In the genomic region with DNA sequence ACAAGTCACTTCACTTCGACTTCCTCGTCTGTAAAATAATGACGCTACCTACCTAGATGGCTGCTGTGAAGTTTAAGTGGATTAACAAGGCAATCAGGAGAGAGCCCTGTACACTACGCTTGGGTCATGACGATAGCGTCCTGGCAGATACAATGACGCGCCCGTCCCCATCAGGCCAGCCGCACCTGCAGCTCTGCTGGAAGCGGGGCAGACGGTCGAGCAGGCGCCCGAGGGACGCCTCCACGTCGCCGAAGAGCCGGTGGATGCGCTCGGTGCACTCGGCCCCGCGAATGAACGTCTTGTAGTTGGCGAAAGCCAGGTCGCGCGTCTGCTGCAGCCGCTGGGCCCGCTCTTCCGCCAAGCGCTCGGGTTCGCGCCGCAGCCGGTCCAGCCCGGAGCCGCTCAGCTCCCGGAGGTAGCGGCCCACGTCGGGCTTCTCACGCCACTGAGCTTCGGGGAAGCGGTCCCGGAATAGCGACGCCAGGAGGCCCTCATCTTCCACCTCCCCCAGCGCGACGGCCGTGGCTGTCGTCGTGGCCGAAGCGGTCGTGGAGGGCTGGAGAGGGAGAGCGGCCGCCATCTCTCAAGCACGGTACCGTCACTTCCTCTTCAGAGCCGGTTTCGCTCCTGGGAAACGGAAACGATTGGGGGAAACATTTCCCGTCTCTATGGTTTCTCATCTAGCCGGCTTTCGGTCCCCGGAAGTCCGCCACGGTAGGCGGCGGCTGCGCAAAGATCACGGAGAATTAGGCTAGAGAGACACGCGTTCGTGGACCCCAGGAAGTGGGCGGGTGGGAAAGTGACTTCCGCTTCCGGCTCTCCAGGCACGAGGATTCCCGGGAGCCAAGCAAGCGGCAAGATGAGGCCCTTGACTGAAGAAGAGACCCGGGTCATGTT, we compare ENCODE assay signal across 7 mouse cellular contexts. TPM values are rescaled to one million over a fixed set of nuclear protein-coding genes. Genes with fewer than 3 reads are reported as not detected.
DNase-seq lines count a peak whose midpoint lies in the region; ATAC-seq lines count a peak whose summit lies in the region.

A gene (minus strand): TSS at position 614 of the 897 bp plus-strand sequence.
A gene (plus strand): TSS at position 802 of the 897 bp plus-strand sequence.

- H3K9me3 ChIP-seq in intestine, embryonic 16.5 days (ENCODE audit: control insufficient read depth, low read length), result no peaks in the 10 kb centered on the region
- H3K9me3 ChIP-seq in midbrain, embryonic 11.5 days (ENCODE audit: control insufficient read depth, low read length), result no peaks in the 10 kb centered on the region

- peak within 1 kb of the TSS; percentile 100 for H3K4me3 ChIP-seq in intestine, embryonic 16.5 days (ENCODE audit: low read length)
- H3K4me3 ChIP-seq in midbrain, embryonic 11.5 days (ENCODE audit: low read depth, low read length), result peak within 1 kb of the TSS; percentile 98

- H3K4me2 ChIP-seq in intestine, embryonic 16.5 days (ENCODE audit: low read depth, low read length), result peak within 1 kb of the TSS; percentile 89
- H3K4me2 ChIP-seq in midbrain, embryonic 11.5 days, result peak within 1 kb of the TSS; percentile 96

- under 1% methylated on average over 88 of the region's 88 CpGs for WGBS in intestine, embryonic 16.5 days
- WGBS in midbrain, embryonic 11.5 days, result under 1% methylated on average over 88 of the region's 88 CpGs

- peaks cover 22% of the 10 kb centered on the region for H3K36me3 ChIP-seq in intestine, embryonic 16.5 days (ENCODE audit: control insufficient read depth, insufficient read depth, low read length)
- H3K36me3 ChIP-seq in midbrain, embryonic 11.5 days (ENCODE audit: control insufficient read depth, insufficient read depth, low read length), result peaks cover 22% of the 10 kb centered on the region

- no peaks in the 10 kb centered on the region for H3K27me3 ChIP-seq in intestine, embryonic 16.5 days (replicated peaks; ENCODE audit: control insufficient read depth, insufficient read depth, low read length)
- no peaks in the 10 kb centered on the region for H3K27me3 ChIP-seq in midbrain, embryonic 11.5 days (ENCODE audit: control insufficient read depth, insufficient read depth, low read length)

- H3K9ac ChIP-seq in intestine, embryonic 16.5 days (ENCODE audit: low read depth, low read length), result peak within 1 kb of the TSS; percentile 92
- peak within 1 kb of the TSS; percentile 90 for H3K9ac ChIP-seq in midbrain, embryonic 11.5 days (ENCODE audit: low read length)

- ATAC-seq in intestine, embryonic 16.5 days, result peak; percentile 97
- peak; percentile 96 for ATAC-seq in midbrain, embryonic 11.5 days (ENCODE audit: low FRiP score)

- peaks cover 6% of the 10 kb centered on the region for H3K4me1 ChIP-seq in intestine, embryonic 16.5 days (ENCODE audit: control insufficient read depth, insufficient read depth, low read length)
- peaks cover 16% of the 10 kb centered on the region for H3K4me1 ChIP-seq in midbrain, embryonic 11.5 days (ENCODE audit: control insufficient read depth, insufficient read depth, low read length)

- peak; percentile 96 for DNase-seq in adrenal gland, adult 8-10 months
- DNase-seq in embryo, embryonic 9.5 days (ENCODE audit: extremely low spot score), result peak; percentile 95
- peak; percentile 89 to 94 for DNase-seq in gastrocnemius, postnatal 4 days (ENCODE audit: low spot score in 2 of 2)
- DNase-seq in left cerebral cortex, postnatal 36 days (ENCODE audit: low spot score in 2 of 2), result peak; percentile 97
- peak; percentile 99 for DNase-seq in midbrain, embryonic 11.5 days (ENCODE audit: low spot score, missing footprints)
- DNase-seq in skeletal muscle tissue, adult 2 months (ENCODE audit: low read depth, low spot score), result peak; percentile 93

- intact Hi-C loops in left cerebral cortex, postnatal 36 days (cut with DNase I), result loop anchor here (2.0 kb wide), 1 partner anchor 38 kb away; no protein-coding TSS in a partner anchor

- peak within 1 kb of the TSS; percentile 74 for H3K27ac ChIP-seq in intestine, embryonic 16.5 days (ENCODE audit: low read length)
- 0 out of 2 replicates have a peak within 1 kb of the TSS, but pooled peaks have one; percentile 14 for H3K27ac ChIP-seq in midbrain, embryonic 11.5 days (ENCODE audit: low read depth, low read length)

RNA-seq across cellular contexts. Expression of the first gene that starts in this region (rescaled TPM):
- total RNA-seq in adrenal gland, adult 8-10 months (2022), result 10 to 100 TPM; 41.1 to 46.6 (median 44.1) TPM
- total RNA-seq in gastrocnemius, postnatal 4 days (2021), result 10 to 100 TPM; 19.9 to 21.0 TPM
- polyA plus RNA-seq in intestine, embryonic 16.5 days (2015; fragmentation: Nextera tagmentation; extraction: Ambion mirVana), result 32.4 and 32.8 TPM in 2 replicates
- total RNA-seq in left cerebral cortex, postnatal 36 days (2021), result 10 to 100 TPM; 27.2 to 27.8 TPM
- polyA plus RNA-seq in midbrain, embryonic 11.5 days (2014; fragmentation: Nextera tagmentation; extraction: Ambion mirVana), result 38.1 and 38.8 TPM in 2 replicates

RNA-seq across cellular contexts. Expression of the second gene that starts in this region (rescaled TPM):
- 10 to 100 TPM; 46.5 to 53.0 (median 48.8) TPM for total RNA-seq in adrenal gland, adult 8-10 months (2022)
- 10 to 100 TPM; 35.4 to 39.1 TPM for total RNA-seq in gastrocnemius, postnatal 4 days (2021)
- 73.5 and 85.9 TPM in 2 replicates for polyA plus RNA-seq in intestine, embryonic 16.5 days (2015; fragmentation: Nextera tagmentation; extraction: Ambion mirVana)
- total RNA-seq in left cerebral cortex, postnatal 36 days (2021), result 10 to 100 TPM; 42.2 to 43.8 TPM
- polyA plus RNA-seq in midbrain, embryonic 11.5 days (2014; fragmentation: Nextera tagmentation; extraction: Ambion mirVana), result 100 and 102 TPM in 2 replicates

Comparison
In these comparisons a context has a peak if more than half of its experiments do, and no peak if none do; other contexts are left out.
1. Peak in every context shown above with its lines: DNase-seq, ATAC-seq, H3K4me3 ChIP-seq and H3K27ac ChIP-seq.